Mouse (Mus musculus) heart, embryonic 16.5 days (tissue): ENCODE measurements around the gene Gcc1. TPM values are rescaled to one million over a fixed set of nuclear protein-coding genes. Genes with fewer than 3 reads are reported as not detected.

Source experiments
- ATAC-seq: fragments of 200-750 bp; cut with Nextera tagmentation; replicated peaks from 2 replicates; pipeline ENCODE4 v1.8.0; 2017; ENCODE audit warnings: moderate number of reproducible peaks; ENCODE audit not compliant: insufficient read depth, low FRiP score; ENCODE audit errors: extremely low read depth
- H3K27ac ChIP-seq: fragments of 300-500 bp; sonication (generic); 2 replicates; pipeline ENCODE4 v1.5.1; 2014; ENCODE audit warnings: mild to moderate bottlenecking, low read length, control low read depth, moderate library complexity
- H3K27me3 ChIP-seq: fragments of 300-500 bp; sonication (generic); 2 replicates; pipeline ENCODE4 v1.6.1; 2014; ENCODE audit warnings: low read length, mixed read lengths; ENCODE audit not compliant: control insufficient read depth, insufficient read depth
- H3K36me3 ChIP-seq: fragments of 300-500 bp; sonication (generic); 2 replicates; pipeline ENCODE4 v1.6.1; 2014; ENCODE audit not compliant: control insufficient read depth, insufficient read depth
- H3K4me1 ChIP-seq: fragments of 300-500 bp; sonication (generic); 2 replicates; pipeline ENCODE4 v1.6.1; 2014; ENCODE audit warnings: low read length, mixed read lengths; ENCODE audit not compliant: control insufficient read depth, insufficient read depth
- H3K4me2 ChIP-seq: fragments of 300-500 bp; sonication (generic); 2 replicates; pipeline ENCODE4 v1.6.1; 2014; ENCODE audit warnings: low read depth, mild to moderate bottlenecking, control low read depth, low read length
- H3K4me3 ChIP-seq: fragments of 300-500 bp; sonication (generic); 2 replicates; pipeline ENCODE4 v1.5.1; 2014; ENCODE audit warnings: mild to moderate bottlenecking, control low read depth, low read length
- H3K9ac ChIP-seq: fragments of 300-500 bp; sonication (generic); 2 replicates; pipeline ENCODE4 v1.6.1; 2014; ENCODE audit warnings: low read length, control low read depth
- H3K9me3 ChIP-seq: fragments of 300-500 bp; sonication (generic); replicated peaks from 2 replicates; pipeline ENCODE4 v1.6.1; 2016; ENCODE audit warnings: low read length; ENCODE audit not compliant: control insufficient read depth
- WGBS: fragments of 180-500 bp; shearing (Covaris S2); extraction: QIAGEN DNeasy Blood & Tissue Kit; methylation state at CpG from one replicate; pipeline ENCODE4 v1.1.7; 2014; 5-methylcytosine and 5-hydroxymethylcytosine counted together
- polyA plus RNA-seq: library from polyadenylated mRNA; unstranded; fragments of >200 nt; fragmentation: Nextera tagmentation; extraction: Ambion mirVana; gene quantifications from 2 replicates; pipeline ENCODE4 v1.2.1, GENCODE M21; 2015

The Gcc1 gene
- polyA plus RNA-seq = 6.3 and 7.4 TPM in 2 replicates

DNA sequence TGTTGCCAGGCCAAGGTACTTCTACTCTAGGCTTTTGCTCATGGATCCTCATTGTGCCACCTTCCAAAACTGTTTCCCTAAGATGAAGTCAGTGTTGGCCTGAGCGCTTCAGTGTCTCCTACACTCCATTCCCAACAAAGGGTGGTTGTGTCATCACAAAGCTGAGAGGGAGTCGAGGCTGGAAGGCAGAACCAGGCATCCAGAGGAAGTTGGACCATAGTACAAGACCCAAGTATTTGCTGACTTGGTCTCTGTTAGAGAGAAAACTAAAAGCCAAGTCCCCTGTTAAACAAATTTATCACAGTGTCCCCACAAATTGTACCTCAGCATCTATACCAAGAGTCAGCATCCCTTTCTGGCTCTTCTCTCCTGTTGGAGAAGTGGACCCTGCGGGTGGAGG lies at the start of gene Gcc1:
Gene Gcc1 (minus strand): TSS at position 101 of the 400 bp plus-strand sequence.
- Histone ChIP-seq H3K9me3 (no peaks in the 10 kb centered on the region), H3K27me3 (no peaks in the 10 kb centered on the region), H3K4me3 (no peak within 1 kb of the TSS), H3K36me3 (peaks cover 6% of the 10 kb centered on the region), H3K4me1 (peaks cover 12% of the 10 kb centered on the region), H3K27ac (no peak within 1 kb of the TSS), H3K4me2 (no peak within 1 kb of the TSS), H3K9ac (no peak within 1 kb of the TSS)
- no peak for ATAC-seq
- 72% methylated on average over 3 of the region's 3 CpGs for WGBS

GRCm38 (mm10) chr6:28474839-28475238 lies 46.6 kb upstream of the Gcc1 start, which contains the start of gene Snd1:
Gene Snd1 (plus strand): TSS chr6:28475139.
- Histone ChIP-seq H3K4me1 (peaks cover 4% of the 10 kb centered on the region; the same call in 1 of the 2 replicates), H3K9me3 (no peaks in the 10 kb centered on the region), H3K9ac (no peak within 1 kb of the TSS), H3K36me3 (no peaks in the 10 kb centered on the region), H3K4me3 (no peak within 1 kb of the TSS), H3K27ac (no peak within 1 kb of the TSS), H3K4me2 (no peak within 1 kb of the TSS), H3K27me3 (no peaks in the 10 kb centered on the region)
- 67% methylated on average over 5 of the region's 5 CpGs for WGBS
- ATAC-seq = no peak

- Histone ChIP-seq H3K27me3 (no peaks in the 10 kb centered on the region), H3K36me3 (no peaks in the 10 kb centered on the region), H3K4me2 (no peak overlapping the region), H3K4me1 (peaks cover 2% of the 10 kb centered on the region; the same call in 1 of the 2 replicates), H3K4me3 (no peak overlapping the region), H3K27ac (no peak overlapping the region), H3K9ac (no peak overlapping the region), H3K9me3 (no peaks in the 10 kb centered on the region)
- WGBS = 73% methylated on average over 4 of the region's 4 CpGs
- no peak for ATAC-seq
These were observed 46.0 kb upstream of the Gcc1 start for GRCm38 (mm10) chr6:28474211-28474610.

DNA sequence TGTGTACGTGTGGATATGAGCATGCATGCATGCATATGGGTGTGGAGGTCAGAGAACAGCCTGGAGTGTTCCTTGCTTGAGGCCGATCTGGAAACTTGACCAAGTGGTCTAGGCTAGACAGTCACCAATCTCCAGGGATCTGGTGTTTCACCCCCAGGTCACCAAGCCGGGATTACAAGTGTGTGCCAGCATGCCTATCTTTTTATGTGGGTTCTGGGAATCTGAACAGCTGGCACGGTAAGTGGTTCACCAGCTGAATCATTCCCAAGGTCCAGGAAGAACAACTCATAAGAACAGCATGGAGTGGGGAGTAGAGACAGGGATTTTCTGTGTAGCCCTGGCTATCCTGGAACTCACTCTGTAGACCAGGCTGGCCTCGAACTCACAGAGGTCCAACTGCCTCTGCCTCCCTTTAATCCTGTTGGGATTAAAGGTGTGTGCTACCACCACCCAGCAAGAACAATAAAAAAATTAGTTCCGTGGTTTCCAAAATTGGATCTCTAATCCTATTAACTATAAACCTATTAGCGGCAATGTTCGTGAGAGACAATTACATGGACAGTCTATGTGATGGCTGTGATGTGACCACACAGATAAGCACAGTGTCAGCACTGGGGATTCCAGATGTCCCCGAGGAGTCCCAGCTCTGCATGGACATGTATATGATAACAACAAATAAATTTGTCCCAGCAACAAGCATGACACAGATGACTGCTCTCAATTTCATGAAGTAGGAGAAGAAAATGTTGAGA lies 43.3 kb upstream of the Gcc1 start:
- no peaks in the 10 kb centered on the region for H3K4me1 ChIP-seq
- H3K4me3 ChIP-seq = no peak overlapping the region
- 81% methylated on average over 9 of the region's 9 CpGs for WGBS
- H3K9me3 ChIP-seq = no peaks in the 10 kb centered on the region
- no peaks in the 10 kb centered on the region for H3K27me3 ChIP-seq
- H3K9ac ChIP-seq = no peak overlapping the region
- no peak overlapping the region for H3K27ac ChIP-seq
- H3K36me3 ChIP-seq = no peaks in the 10 kb centered on the region
- no peak for ATAC-seq
- no peak overlapping the region for H3K4me2 ChIP-seq

- Histone ChIP-seq H3K27ac (no peak overlapping the region), H3K9ac (no peak overlapping the region), H3K4me2 (no peak overlapping the region), H3K4me3 (no peak overlapping the region), H3K9me3 (no peaks in the 10 kb centered on the region), H3K27me3 (no peaks in the 10 kb centered on the region), H3K36me3 (no peaks in the 10 kb centered on the region), H3K4me1 (no peaks in the 10 kb centered on the region)
- 69% methylated on average over 5 of the region's 5 CpGs for WGBS
- no peak for ATAC-seq
These were observed 42.4 kb upstream of the Gcc1 start for GRCm38 (mm10) chr6:28470621-28471020.

DNA sequence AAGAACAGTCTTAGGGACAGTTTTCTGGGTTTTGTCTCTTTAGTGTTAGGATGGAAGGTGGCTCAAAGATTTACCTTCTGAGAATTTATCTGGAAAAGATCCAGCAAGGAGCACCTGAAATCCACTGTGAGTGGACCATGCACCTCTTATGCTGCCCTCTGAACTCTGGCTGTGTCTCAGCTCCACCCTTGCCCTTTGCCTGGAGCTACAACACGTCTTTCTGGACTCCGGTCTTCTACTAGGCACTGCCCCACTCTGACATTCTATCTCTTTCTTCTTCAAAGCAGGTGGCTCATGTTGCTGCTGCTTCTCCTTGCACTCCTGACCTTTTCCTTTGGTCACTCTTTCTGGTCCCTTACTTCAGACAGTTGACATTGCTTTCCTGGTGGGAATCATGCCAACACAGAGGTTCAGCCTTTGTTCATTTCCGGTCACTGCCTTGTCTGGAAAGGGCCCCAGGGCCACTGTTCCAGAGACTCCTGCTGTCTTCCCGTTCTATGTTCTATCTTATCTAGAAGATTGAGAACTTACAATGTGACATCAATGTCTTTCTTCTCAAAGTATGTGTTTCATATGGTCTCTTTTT lies 41.9 kb upstream of the Gcc1 start:
- WGBS = 56% methylated on average over 4 of the region's 4 CpGs
- ATAC-seq = no peak
- Histone ChIP-seq H3K36me3 (no peaks in the 10 kb centered on the region), H3K27me3 (no peaks in the 10 kb centered on the region), H3K9ac (no peak overlapping the region), H3K27ac (no peak overlapping the region), H3K4me3 (no peak overlapping the region), H3K4me2 (no peak overlapping the region), H3K9me3 (no peaks in the 10 kb centered on the region), H3K4me1 (no peaks in the 10 kb centered on the region)

- WGBS = 35% methylated on average over 6 of the region's 6 CpGs
- ATAC-seq = no peak
- Histone ChIP-seq H3K4me3 (no peak overlapping the region), H3K9me3 (no peaks in the 10 kb centered on the region), H3K27me3 (no peaks in the 10 kb centered on the region), H3K4me1 (no peaks in the 10 kb centered on the region), H3K36me3 (no peaks in the 10 kb centered on the region), H3K4me2 (no peak overlapping the region), H3K9ac (no peak overlapping the region), H3K27ac (no peak overlapping the region)
These were observed 36.4 kb upstream of the Gcc1 start for GRCm38 (mm10) chr6:28464630-28465029.

DNA sequence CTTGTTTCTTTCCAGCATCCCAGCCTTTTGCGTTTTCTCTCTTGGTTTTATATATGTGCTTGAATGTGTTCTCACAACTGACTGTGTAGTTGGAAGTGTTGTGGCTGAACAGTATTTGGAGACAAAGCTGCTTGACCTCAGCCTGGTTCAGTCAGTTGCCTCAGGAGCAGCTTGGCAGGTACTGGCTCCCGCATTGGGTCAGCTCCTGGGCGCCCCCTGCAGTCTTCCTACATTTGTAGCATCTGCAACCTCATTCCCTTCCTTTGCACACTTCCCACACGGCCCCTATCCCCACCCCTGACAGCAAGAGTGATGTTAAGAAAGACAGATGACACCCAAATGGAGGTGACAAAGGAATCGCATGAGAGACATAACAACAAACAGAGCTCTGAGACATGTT lies 32.3 kb upstream of the Gcc1 start:
- no peak for ATAC-seq
- Histone ChIP-seq H3K4me3 (no peak overlapping the region), H3K9me3 (no peaks in the 10 kb centered on the region), H3K4me2 (no peak overlapping the region), H3K27me3 (no peaks in the 10 kb centered on the region; the same call in 1 of the 2 replicates), H3K36me3 (no peaks in the 10 kb centered on the region), H3K9ac (no peak overlapping the region), H3K27ac (no peak overlapping the region), H3K4me1 (no peaks in the 10 kb centered on the region)
- WGBS = 5% methylated on average over 5 of the region's 5 CpGs

- H3K9me3 ChIP-seq = no peaks in the 10 kb centered on the region
- H3K36me3 ChIP-seq = no peaks in the 10 kb centered on the region
- H3K27ac ChIP-seq = no peak overlapping the region
- no peak for ATAC-seq
- no peaks in the 10 kb centered on the region for H3K4me1 ChIP-seq
- no peak overlapping the region for H3K4me2 ChIP-seq
- no peaks in the 10 kb centered on the region; the same call in 1 of the 2 replicates for H3K27me3 ChIP-seq
- H3K4me3 ChIP-seq = no peak overlapping the region
- H3K9ac ChIP-seq = no peak overlapping the region
These were observed 31.1 kb upstream of the Gcc1 start for GRCm38 (mm10) chr6:28459221-28459668.
